Mouse (Mus musculus) T-helper 2 cell (primary cell): ENCODE data around the gene Gm43720.
"Not testable (repeated sequence)": the region's sequence is repeated elsewhere in the genome, so short reads cannot be mapped to it uniquely, and the experiment has no call there.

Source experiments
- in situ Hi-C: fragments of 300-600 bp; cut with MboI, MseI; formaldehyde crosslinking; loops from one replicate; pipeline ENCODE4 v1.15.1; 2025; ENCODE audit warnings: high pct_unique_total_duplicates

Gene Gm43720

GRCm38 (mm10) chr5:138222111-138222510 lies 57.6 kb downstream of the Gm43720 start:
- in situ Hi-C loops, result loop anchor here (10.0 kb wide), 1 partner anchor 433 kb away; no protein-coding TSS in a partner anchor

- in situ Hi-C loops, result loop anchor here (10.0 kb wide), 1 partner anchor 435 kb away; no protein-coding TSS in a partner anchor
Measured at GRCm38 (mm10) chr5:138219864-138220263, 59.9 kb downstream of the Gm43720 start.

GRCm38 (mm10) chr5:138216632-138217031 lies 63.1 kb downstream of the Gm43720 start:
- in situ Hi-C loops, result not testable (repeated sequence)
